Mouse (Mus musculus) hindbrain, postnatal 0 days (tissue): ENCODE data around the gene Sdccag8. TPM values are rescaled to one million over a fixed set of nuclear protein-coding genes. Genes with fewer than 3 reads are reported as not detected.

Experiments used
- ATAC-seq: fragments of 200-750 bp; cut with Nextera tagmentation; 2 replicates; pipeline ENCODE4 v1.8.0; 2017; ENCODE audit warnings: mild to moderate bottlenecking, moderate TSS enrichment, moderate library complexity
- DNase-seq: peaks from one replicate; pipeline ENCODE4 v3.0.0-alpha.2; 2015; ENCODE audit warnings: low spot score
- H3K27ac ChIP-seq: fragments of 300-500 bp; sonication (generic); 2 replicates; pipeline ENCODE4 v1.5.1; 2014; ENCODE audit warnings: mild to moderate bottlenecking
- H3K27me3 ChIP-seq: fragments of 300-500 bp; sonication (generic); 2 replicates; pipeline ENCODE4 v1.6.1; 2014; ENCODE audit warnings: low read length, mixed read lengths; ENCODE audit not compliant: insufficient read depth
- H3K36me3 ChIP-seq: fragments of 300-500 bp; sonication (generic); 2 replicates; pipeline ENCODE4 v1.6.1; 2014; ENCODE audit warnings: low read length, mixed read lengths; ENCODE audit not compliant: insufficient read depth
- H3K4me1 ChIP-seq: fragments of 300-500 bp; sonication (generic); 2 replicates; pipeline ENCODE4 v1.6.1; 2014; ENCODE audit warnings: antibody characterized with exemption, low read length, mixed read lengths; ENCODE audit not compliant: insufficient read depth
- H3K4me2 ChIP-seq: fragments of 300-500 bp; sonication (generic); 2 replicates; pipeline ENCODE4 v1.6.1; 2014; ENCODE audit warnings: low read depth, mild to moderate bottlenecking, low read length, moderate library complexity, mixed read lengths
- H3K4me3 ChIP-seq: fragments of 300-500 bp; sonication (generic); 2 replicates; pipeline ENCODE4 v1.5.1; 2014; ENCODE audit warnings: low read length
- H3K9ac ChIP-seq: fragments of 300-500 bp; sonication (generic); replicated peaks from 2 replicates; pipeline ENCODE4 v1.6.1; 2014; ENCODE audit warnings: mild to moderate bottlenecking, low read length, moderate library complexity, mixed read lengths
- H3K9me3 ChIP-seq: fragments of 300-500 bp; sonication (generic); 2 replicates; pipeline ENCODE4 v1.6.1; 2016; ENCODE audit warnings: low read length, mixed read lengths
- CTCF ChIP-seq: IDR thresholded peaks from 2 replicates; pipeline ENCODE4 v1.5.1; 2016; ENCODE audit warnings: antibody characterized with exemption, control low read depth, low read depth
- WGBS: fragments of 180-500 bp; shearing (Covaris S2); extraction: QIAGEN DNeasy Blood & Tissue Kit; methylation state at CpG from one replicate; pipeline ENCODE4 v1.1.7; 2014; 5-methylcytosine and 5-hydroxymethylcytosine counted together
- microRNA counts: library from miRNA; unstranded; fragments of <30 nt; microRNA quantifications from one replicate; lab custom pipeline; 2015
- microRNA-seq, 2 experiments: library from miRNA; unstranded; fragments of <30 nt; microRNA quantifications; one replicate each; pipeline ENCODE4; 2016
- polyA plus RNA-seq: library from polyadenylated mRNA; unstranded; fragments of >200 nt; fragmentation: Nextera tagmentation; extraction: Ambion mirVana; gene quantifications from 2 replicates; pipeline ENCODE4 v1.2.1, GENCODE M21; 2015
- total RNA-seq: library from RNA; depleted of rRNA; stranded (reverse); fragments of >200 nt; gene quantifications from 2 replicates; pipeline ENCODE4 v1.2.3, GENCODE M21; 2014; rRNA removed

Sdccag8 gene
- total and polyA plus RNA-seq, 2 experiments from 2014 or later, result 10.1 to 23.1 TPM

- DNase-seq (no peak), ATAC-seq (no peak)
- Histone ChIP-seq H3K27me3 (no peaks in the 10 kb centered on the region), H3K36me3 (no peaks in the 10 kb centered on the region), H3K9me3 (no peaks in the 10 kb centered on the region), H3K4me2 (no peak overlapping the region), H3K4me1 (no peaks in the 10 kb centered on the region), H3K27ac (no peak overlapping the region), H3K4me3 (no peak overlapping the region), H3K9ac (no peak overlapping the region)
- no peak for TF ChIP-seq CTCF
- 93% methylated on average over 2 of the region's 2 CpGs for WGBS
These were observed 254.7 kb downstream of the Sdccag8 start for GRCm38 (mm10) chr1:177069161-177069560.

MicroRNA genes within 50 kb of the gene (microRNA counts, 519-probe panel; counts per million panel counts)
- microRNA mmu-miR-350 (lab: Ali Mortazavi, UCI), result 4,473 counts per million, percentile 78 among the panel's probes with 10 or more counts

Small RNA genes lying within 50 kb of the gene (microRNA-seq; reads per million reads assigned to microRNA genes)
- gene Gm25993 (0 reads per million in 2 experiments), gene Mir350 (390 to 1,091 reads per million in 2 experiments)

Other genes with a start within 250 kb of the Sdccag8 start
- gene Cep170, start 593 bp upstream of the Sdccag8 start, total RNA-seq, result 132 and 137 TPM in 2 replicates
- 78.9 and 86.1 TPM in 2 replicates for gene Cep170, start 593 bp upstream of the Sdccag8 start, polyA plus RNA-seq